Mouse (Mus musculus) MEL-GATA-1-ER (cell line): Measurements from ENCODE around the gene Irgq.
"Not testable (repeated sequence)": the region's sequence is repeated elsewhere in the genome, so short reads cannot be mapped to it uniquely, and the experiment has no call there.

Source experiments
- DNase-seq: peaks from one replicate; pipeline ENCODE4 v3.0.0-alpha.2; 2012; ENCODE audit warnings: low read depth; ENCODE audit errors: extremely low read depth

The Irgq gene

GRCm38 (mm10) chr7:24512355-24512754 lies 18.1 kb upstream of the Irgq start, which contains the start of gene AC161166.1:
Gene AC161166.1 (minus strand): TSS chr7:24512455.
- no peak for DNase-seq

GRCm38 (mm10) chr7:24516319-24516718 lies 14.2 kb upstream of the Irgq start:
- not testable (repeated sequence) for DNase-seq

- no peak for DNase-seq
Measured at GRCm38 (mm10) chr7:24517077-24517476, 13.4 kb upstream of the Irgq start.

GRCm38 (mm10) chr7:24517654-24518053 lies 12.8 kb upstream of the Irgq start:
- no peak for DNase-seq

GRCm38 (mm10) chr7:24519130-24519529 lies 11.4 kb upstream of the Irgq start:
- no peak for DNase-seq

GRCm38 (mm10) chr7:24520054-24520453 lies 10.4 kb upstream of the Irgq start:
- not testable (repeated sequence) for DNase-seq

GRCm38 (mm10) chr7:24522805-24523204 lies 7.7 kb upstream of the Irgq start:
- DNase-seq: no peak

GRCm38 (mm10) chr7:24523723-24524122 lies 6.8 kb upstream of the Irgq start:
- no peak for DNase-seq

GRCm38 (mm10) chr7:24524978-24525377 lies 5.5 kb upstream of the Irgq start:
- DNase-seq: no peak

GRCm38 (mm10) chr7:24525686-24526420 lies 4.6 kb upstream of the Irgq start:
- no peak for DNase-seq

GRCm38 (mm10) chr7:24528861-24529260 lies 1.6 kb upstream of the Irgq start:
- peak; percentile 91 for DNase-seq

- DNase-seq: no peak
Measured at GRCm38 (mm10) chr7:24529580-24529979, 909 bp upstream of the Irgq start.

GRCm38 (mm10) chr7:24531211-24531971 lies 902 bp downstream of the Irgq start:
- DNase-seq: no peak

- DNase-seq: no peak
Measured at GRCm38 (mm10) chr7:24533031-24533571, 2.6 kb downstream of the Irgq start.

- no peak for DNase-seq
Measured at GRCm38 (mm10) chr7:24533806-24534205, 3.3 kb downstream of the Irgq start.

GRCm38 (mm10) chr7:24534301-24534700 lies 3.8 kb downstream of the Irgq start:
- DNase-seq: no peak

GRCm38 (mm10) chr7:24537081-24537480 lies 6.6 kb downstream of the Irgq start:
- DNase-seq: no peak

GRCm38 (mm10) chr7:24537591-24537990 lies 7.1 kb downstream of the Irgq start:
- no peak for DNase-seq

- DNase-seq: no peak
Measured at GRCm38 (mm10) chr7:24538154-24538553, 7.7 kb downstream of the Irgq start.

- no peak for DNase-seq
Measured at GRCm38 (mm10) chr7:24538701-24539100, 8.2 kb downstream of the Irgq start.

GRCm38 (mm10) chr7:24539686-24540085 lies 9.2 kb downstream of the Irgq start:
- no peak for DNase-seq

- no peak for DNase-seq
Measured at GRCm38 (mm10) chr7:24544506-24544905, 14.0 kb downstream of the Irgq start.
